Mouse (Mus musculus): ENCODE measurements at regions not wholly inside any gene's neighbourhood (a gene's known extent, or its start where the extent isn't known, plus 50 kb on each side); places are given as distances from the start of the nearest gene placed in this dataset.

GRCm38 (mm10) chr14:102885240-102885598 lies 97.2 kb downstream of the Kctd12 start:
- Histone ChIP-seq H3K4me1 (ENCODE audit: control insufficient read depth, insufficient read depth, low read length) (peaks cover 7% of the 10 kb centered on the region), H3K4me3 (replicated peaks; ENCODE audit: extremely low read depth, low read depth, low read length) (no peak overlapping the region)
- DNase-seq, result no peak
- TF ChIP-seq POLR2A (IDR thresholded peaks at IDR 0.05; ENCODE audit: borderline replicate concordance, extremely low read depth, low read depth, low read length), result no peak
- no peak for TF ChIP-seq CTCF (IDR thresholded peaks at IDR 0.05; ENCODE audit: insufficient read depth, low read length)
- WGBS, result 87% methylated on average over 2 of the region's 2 CpGs

- TF ChIP-seq POLR2A (IDR thresholded peaks at IDR 0.05; ENCODE audit: borderline replicate concordance, extremely low read depth, low read depth, low read length) (no peak), CTCF (IDR thresholded peaks at IDR 0.05; ENCODE audit: insufficient read depth, low read length) (no peak)
- WGBS, result 84% methylated on average over 10 of the region's 10 CpGs
- Histone ChIP-seq H3K4me1 (ENCODE audit: control insufficient read depth, insufficient read depth, low read length) (peaks cover 7% of the 10 kb centered on the region), H3K4me3 (replicated peaks; ENCODE audit: extremely low read depth, low read depth, low read length) (no peak overlapping the region)
- no peak for DNase-seq
Measured at GRCm38 (mm10) chr14:102884539-102885239, 97.7 kb downstream of the Kctd12 start.

- DNase-seq, result no peak
- WGBS, result 72% methylated on average over 15 of the region's 15 CpGs
- Histone ChIP-seq H3K4me3 (replicated peaks; ENCODE audit: extremely low read depth, low read depth, low read length) (no peak overlapping the region), H3K4me1 (ENCODE audit: control insufficient read depth, insufficient read depth, low read length) (peaks cover 7% of the 10 kb centered on the region)
- TF ChIP-seq CTCF (IDR thresholded peaks at IDR 0.05; ENCODE audit: insufficient read depth, low read length) (no peak), POLR2A (IDR thresholded peaks at IDR 0.05; ENCODE audit: borderline replicate concordance, extremely low read depth, low read depth, low read length) (no peak)
Measured at GRCm38 (mm10) chr14:102883344-102884122, 98.9 kb downstream of the Kctd12 start.

GRCm38 (mm10) chr14:102882281-102882680 lies 100.2 kb downstream of the Kctd12 start:
- no peak overlapping the region for H3K4me3 ChIP-seq (replicated peaks; ENCODE audit: extremely low read depth, low read depth, low read length)
- WGBS, result 48% methylated on average over 3 of the region's 3 CpGs
- DNase-seq, result no peak
- H3K4me1 ChIP-seq (ENCODE audit: control insufficient read depth, insufficient read depth, low read length), result peaks cover 7% of the 10 kb centered on the region
- TF ChIP-seq POLR2A (IDR thresholded peaks at IDR 0.05; ENCODE audit: borderline replicate concordance, extremely low read depth, low read depth, low read length), result no peak
- TF ChIP-seq CTCF (IDR thresholded peaks at IDR 0.05; ENCODE audit: insufficient read depth, low read length), result no peak

GRCm38 (mm10) chr14:102880658-102881083 lies 101.8 kb downstream of the Kctd12 start:
- no peak for TF ChIP-seq CTCF (IDR thresholded peaks at IDR 0.05; ENCODE audit: insufficient read depth, low read length)
- no peak for TF ChIP-seq POLR2A (IDR thresholded peaks at IDR 0.05; ENCODE audit: borderline replicate concordance, extremely low read depth, low read depth, low read length)
- WGBS, result 40% methylated on average over 1 of the region's 1 CpGs
- H3K4me1 ChIP-seq (ENCODE audit: control insufficient read depth, insufficient read depth, low read length), result peaks cover 7% of the 10 kb centered on the region
- DNase-seq, result no peak
- no peak overlapping the region for H3K4me3 ChIP-seq (replicated peaks; ENCODE audit: extremely low read depth, low read depth, low read length)

- DNase-seq, result no peak
- Histone ChIP-seq H3K4me1 (ENCODE audit: control insufficient read depth, insufficient read depth, low read length) (peaks cover 6% of the 10 kb centered on the region), H3K4me3 (replicated peaks; ENCODE audit: extremely low read depth, low read depth, low read length) (no peak overlapping the region)
- TF ChIP-seq POLR2A (IDR thresholded peaks at IDR 0.05; ENCODE audit: borderline replicate concordance, extremely low read depth, low read depth, low read length) (no peak), CTCF (IDR thresholded peaks at IDR 0.05; ENCODE audit: insufficient read depth, low read length) (no peak)
- 94% methylated on average over 6 of the region's 6 CpGs for WGBS
Measured at GRCm38 (mm10) chr14:102878572-102878971, 103.9 kb downstream of the Kctd12 start.

- Histone ChIP-seq H3K4me1 (ENCODE audit: control insufficient read depth, insufficient read depth, low read length) (no peaks in the 10 kb centered on the region), H3K4me3 (replicated peaks; ENCODE audit: extremely low read depth, low read depth, low read length) (no peak overlapping the region)
- no peak for DNase-seq
- WGBS, result 64% methylated on average over 1 of the region's 1 CpGs
- TF ChIP-seq CTCF (IDR thresholded peaks at IDR 0.05; ENCODE audit: insufficient read depth, low read length), result no peak
- no peak for TF ChIP-seq POLR2A (IDR thresholded peaks at IDR 0.05; ENCODE audit: borderline replicate concordance, extremely low read depth, low read depth, low read length)
Measured at GRCm38 (mm10) chr14:102868160-102868559, 114.3 kb downstream of the Kctd12 start.

- H3K4me3 ChIP-seq (replicated peaks; ENCODE audit: extremely low read depth, low read depth, low read length), result no peak overlapping the region
- WGBS, result 81% methylated on average over 2 of the region's 2 CpGs
- no peak for DNase-seq
- no peaks in the 10 kb centered on the region for H3K4me1 ChIP-seq (ENCODE audit: control insufficient read depth, insufficient read depth, low read length)
- no peak for TF ChIP-seq POLR2A (IDR thresholded peaks at IDR 0.05; ENCODE audit: borderline replicate concordance, extremely low read depth, low read depth, low read length)
Measured at GRCm38 (mm10) chr14:102867697-102868096, 114.7 kb downstream of the Kctd12 start.

GRCm38 (mm10) chr14:102866511-102866910 lies 115.9 kb downstream of the Kctd12 start:
- no peak for DNase-seq
- 35% methylated on average over 1 of the region's 1 CpGs for WGBS
- TF ChIP-seq POLR2A (IDR thresholded peaks at IDR 0.05; ENCODE audit: borderline replicate concordance, extremely low read depth, low read depth, low read length) (no peak), CTCF (IDR thresholded peaks at IDR 0.05; ENCODE audit: insufficient read depth, low read length) (no peak)
- H3K4me3 ChIP-seq (replicated peaks; ENCODE audit: extremely low read depth, low read depth, low read length), result no peak overlapping the region
- no peaks in the 10 kb centered on the region for H3K4me1 ChIP-seq (ENCODE audit: control insufficient read depth, insufficient read depth, low read length)

GRCm38 (mm10) chr14:102861694-102862093 lies 120.7 kb downstream of the Kctd12 start:
- Histone ChIP-seq H3K4me3 (replicated peaks; ENCODE audit: extremely low read depth, low read depth, low read length) (no peak overlapping the region), H3K4me1 (ENCODE audit: control insufficient read depth, insufficient read depth, low read length) (no peaks in the 10 kb centered on the region)
- DNase-seq, result no peak
- TF ChIP-seq CTCF (IDR thresholded peaks at IDR 0.05; ENCODE audit: insufficient read depth, low read length) (no peak), POLR2A (IDR thresholded peaks at IDR 0.05; ENCODE audit: borderline replicate concordance, extremely low read depth, low read depth, low read length) (no peak)
- WGBS, result 93% methylated on average over 1 of the region's 1 CpGs
